Mouse (Mus musculus) monocyte, adult 5-6 weeks (primary cell): ENCODE data around the gene Nemp2. TPM values are rescaled to one million over a fixed set of nuclear protein-coding genes. Genes with fewer than 3 reads are reported as not detected.
A peak's percentile ranks its signal among the peaks of the same experiment; 100 is the strongest.
"Not testable (repeated sequence)": the region's sequence is repeated elsewhere in the genome, so short reads cannot be mapped to it uniquely, and the experiment has no call there.

Experiments used
- ATAC-seq: fragments of 153-309, 156-312 bp; replicated peaks from 2 replicates; pipeline ENCODE4 v1.8.0; 2017; ENCODE audit warnings: mild to moderate bottlenecking; ENCODE audit not compliant: low TSS enrichment, insufficient number of reproducible peaks, severe bottlenecking, poor library complexity, low FRiP score
- total RNA-seq: library from RNA; stranded (forward); fragments of 200-1000, 200-491, 200-594 nt; gene quantifications from 3 replicates; pipeline ENCODE4 v1.2.3, GENCODE M21; 2017

Nemp2 gene
- total RNA-seq, 1 experiment from 2014 or later: 17.8 TPM

DNA sequence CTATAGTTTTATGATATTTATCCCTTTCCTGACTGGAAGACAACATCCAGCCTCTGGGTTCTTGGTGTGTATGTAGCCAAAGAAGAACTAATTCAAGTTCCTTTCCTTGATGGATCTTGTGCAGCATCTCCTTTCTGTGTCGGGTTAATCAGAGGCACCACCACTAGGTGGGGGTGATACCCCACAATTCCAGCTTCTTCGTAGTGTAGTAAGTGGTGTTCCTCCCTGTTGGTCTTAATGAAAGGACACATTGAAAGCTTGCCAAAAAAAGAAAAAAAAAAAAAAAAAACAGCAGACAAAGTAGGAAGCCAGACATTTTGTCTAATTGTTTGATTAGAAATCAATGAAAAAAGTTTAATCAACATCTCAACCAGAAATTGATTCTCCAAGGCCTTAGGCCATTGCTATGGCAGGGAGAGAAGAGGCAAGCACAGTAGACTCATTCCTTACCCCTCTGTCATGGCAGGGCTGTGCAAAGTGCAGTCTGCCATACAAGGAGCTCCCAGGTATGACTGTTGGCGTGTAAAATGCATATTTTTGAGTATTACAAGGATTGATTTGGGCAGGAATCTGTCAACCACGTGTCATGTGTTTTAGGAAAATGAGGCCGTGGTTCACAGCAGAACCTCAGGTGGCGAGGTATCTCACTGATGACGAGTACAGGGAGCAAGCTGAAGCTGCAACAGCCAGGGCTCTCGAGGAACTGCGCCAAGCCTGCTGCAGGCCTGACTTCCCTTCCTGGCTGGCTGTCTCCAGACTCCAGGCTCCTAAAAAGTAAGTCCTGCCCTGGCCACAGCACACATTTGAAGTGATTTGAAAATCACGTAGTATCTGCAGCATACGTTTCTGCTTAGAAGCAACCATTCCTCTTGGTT is 17.9 kb downstream of the Nemp2 start:
- ATAC-seq: peak; percentile 58

DNA sequence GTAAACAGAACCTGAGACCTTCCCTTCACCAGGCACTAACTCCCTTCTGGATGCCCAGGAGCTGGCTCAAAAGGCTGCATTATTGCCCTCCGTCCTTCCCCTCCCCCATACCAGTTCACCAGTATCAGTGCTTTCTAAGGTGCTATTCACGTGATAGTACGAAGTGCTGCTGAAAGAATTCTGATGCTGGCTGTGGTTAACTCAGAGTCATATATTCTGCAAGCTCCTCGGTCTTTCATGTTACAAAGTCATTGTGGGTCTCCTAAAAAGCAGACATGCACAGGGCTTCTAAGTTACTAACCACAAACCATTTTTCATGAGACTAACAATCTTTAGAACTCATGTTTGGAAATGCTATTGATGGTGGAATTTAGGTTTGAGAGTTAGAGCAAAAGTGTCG is 19.6 kb downstream of the Nemp2 start:
- ATAC-seq: no peak

DNA sequence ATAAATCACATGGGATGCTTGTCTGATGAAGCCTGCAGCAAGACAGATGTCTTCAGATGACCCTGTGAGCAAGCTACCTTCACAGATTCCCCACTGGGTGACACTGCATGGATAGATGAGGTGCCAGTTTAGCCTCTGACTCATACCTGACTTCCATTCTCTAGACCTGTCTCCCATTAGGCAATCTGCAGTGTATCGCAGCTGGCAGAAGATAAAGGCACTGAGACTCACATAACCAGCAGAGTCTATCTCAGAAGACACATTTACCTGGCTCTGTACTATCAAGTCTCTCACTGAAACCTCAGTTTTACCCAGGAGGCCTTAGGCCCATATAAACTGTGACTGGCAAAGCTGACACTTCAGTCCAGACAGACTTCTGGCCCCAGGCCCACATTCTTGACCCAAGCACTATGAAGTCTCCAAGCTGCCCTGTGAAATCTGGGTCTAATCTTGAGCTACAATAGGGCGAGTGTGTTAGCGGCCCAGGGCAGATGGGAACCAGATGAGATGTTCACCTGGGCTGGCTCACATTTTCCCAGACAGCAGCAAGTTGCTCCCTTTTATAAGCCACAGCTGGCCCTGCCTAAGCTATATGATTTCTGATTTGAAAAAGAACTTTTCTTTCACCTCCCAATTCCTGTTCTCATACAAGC is 22.2 kb downstream of the Nemp2 start:
- ATAC-seq: no peak

DNA sequence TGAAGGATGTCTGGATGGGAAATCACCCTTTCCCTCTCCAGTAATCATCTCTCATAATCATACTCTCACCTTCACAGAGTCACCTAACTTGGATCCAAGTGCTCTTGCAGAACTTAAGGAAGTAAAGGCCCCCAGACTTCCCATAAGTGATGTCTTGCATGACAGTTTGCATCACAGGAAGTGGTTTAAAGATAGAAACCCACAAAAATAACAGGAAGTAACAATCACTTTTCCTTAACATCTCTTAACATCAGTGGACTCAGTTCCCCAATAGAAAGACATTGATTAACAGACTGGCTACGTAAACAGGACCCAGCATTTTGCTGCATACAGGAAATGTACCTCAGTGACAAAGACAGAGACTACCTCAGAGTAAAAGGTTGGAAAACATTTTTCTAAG is 22.9 kb downstream of the Nemp2 start:
- ATAC-seq: peak; percentile 70

DNA sequence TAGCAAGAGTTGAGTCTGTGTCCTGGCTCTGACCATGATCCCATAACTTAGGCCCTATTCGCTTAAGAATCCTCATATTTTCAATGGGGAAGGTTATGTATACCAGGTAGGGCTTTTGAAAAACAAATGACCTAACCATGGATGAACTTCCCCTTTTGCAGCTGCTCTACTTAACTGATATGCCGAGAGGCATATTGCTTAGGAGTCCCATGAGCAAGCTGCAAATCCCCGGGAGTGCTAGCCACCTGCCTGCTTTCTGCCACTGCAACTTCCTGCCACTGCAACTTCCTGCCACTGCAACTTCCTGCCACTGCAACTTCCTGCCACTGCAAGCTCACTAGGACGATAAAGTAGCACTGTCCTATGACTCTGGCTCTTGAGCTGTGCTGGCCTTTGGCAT is 24.6 kb downstream of the Nemp2 start:
- ATAC-seq: peak; percentile 44

DNA sequence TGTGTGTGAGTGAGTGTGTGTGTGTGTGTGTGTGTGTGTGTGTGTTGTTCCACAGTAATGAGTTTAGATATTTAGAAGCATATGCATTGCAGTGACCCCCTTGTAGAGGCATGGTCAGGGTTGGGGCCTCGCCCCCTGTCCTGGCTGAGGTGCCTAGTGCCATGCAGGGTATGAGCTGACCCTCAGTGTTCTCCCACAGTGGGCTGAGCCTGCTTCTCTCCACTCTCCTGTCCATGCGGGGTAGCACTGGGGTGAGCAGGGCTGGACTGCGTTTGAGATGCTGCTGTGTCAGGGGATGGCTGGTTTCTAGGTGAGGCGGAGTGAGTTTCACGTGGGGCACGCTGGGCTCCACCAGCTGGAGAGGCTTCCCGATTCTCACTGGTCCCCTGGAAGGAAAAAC is 27.7 kb downstream of the Nemp2 start:
- no peak for ATAC-seq

DNA sequence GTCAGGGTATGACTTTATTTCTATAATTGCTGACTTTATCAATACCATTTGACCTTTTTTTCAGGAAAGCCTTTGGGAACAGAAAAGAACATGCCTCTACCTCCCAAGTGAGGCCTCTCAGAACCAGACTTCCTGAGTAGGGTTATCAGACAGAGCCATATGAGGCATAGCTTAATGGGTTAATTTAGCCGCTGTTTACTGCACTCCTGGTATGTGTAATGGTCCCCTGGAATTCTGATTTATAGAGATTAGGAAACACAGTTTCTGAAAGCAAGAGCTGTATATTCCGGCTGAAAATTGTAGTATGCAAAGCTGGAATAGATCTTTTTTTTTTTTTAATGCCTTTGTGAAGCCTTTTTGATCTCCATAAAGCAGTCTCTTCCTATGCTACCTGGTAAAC is 29.8 kb downstream of the Nemp2 start:
- no peak for ATAC-seq

DNA sequence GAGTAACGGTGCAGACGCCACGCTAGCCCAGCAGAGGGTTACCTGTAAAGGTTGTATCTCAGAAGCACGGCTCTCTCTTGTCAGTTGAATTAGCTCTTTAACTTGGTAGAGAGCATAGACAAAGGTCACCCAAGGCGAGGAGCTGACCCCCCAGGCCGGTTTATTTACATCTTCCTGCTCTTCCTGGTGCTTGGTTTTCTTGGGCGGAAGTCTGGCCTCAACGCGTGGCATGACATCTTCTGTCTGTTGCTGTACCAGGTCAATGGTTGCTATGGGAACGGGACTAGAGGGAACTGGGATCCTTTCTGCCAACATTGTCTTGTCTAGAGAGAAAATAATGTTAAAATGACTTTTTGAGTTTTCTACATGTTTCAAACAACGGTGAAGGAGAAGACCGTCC is 30.3 kb downstream of the Nemp2 start:
- no peak for ATAC-seq

DNA sequence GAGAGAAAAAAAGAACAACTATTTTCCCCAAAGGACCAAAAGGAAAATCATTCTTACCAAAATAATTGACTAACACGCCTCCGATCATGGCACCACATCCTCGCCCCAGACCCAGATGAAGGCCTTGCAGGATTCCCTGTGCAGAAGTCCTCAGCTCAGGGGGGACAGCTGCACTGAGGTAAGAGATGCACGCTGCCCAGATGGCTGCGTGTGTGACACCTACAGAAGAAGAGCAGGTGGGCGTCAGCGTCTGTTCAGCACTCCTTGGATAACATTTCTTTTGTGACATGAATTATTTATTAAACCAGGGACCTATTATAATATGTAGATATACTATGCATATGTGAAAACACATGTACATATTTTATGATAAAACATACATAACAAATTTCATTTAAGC is 32.7 kb downstream of the Nemp2 start:
- ATAC-seq: no peak

DNA sequence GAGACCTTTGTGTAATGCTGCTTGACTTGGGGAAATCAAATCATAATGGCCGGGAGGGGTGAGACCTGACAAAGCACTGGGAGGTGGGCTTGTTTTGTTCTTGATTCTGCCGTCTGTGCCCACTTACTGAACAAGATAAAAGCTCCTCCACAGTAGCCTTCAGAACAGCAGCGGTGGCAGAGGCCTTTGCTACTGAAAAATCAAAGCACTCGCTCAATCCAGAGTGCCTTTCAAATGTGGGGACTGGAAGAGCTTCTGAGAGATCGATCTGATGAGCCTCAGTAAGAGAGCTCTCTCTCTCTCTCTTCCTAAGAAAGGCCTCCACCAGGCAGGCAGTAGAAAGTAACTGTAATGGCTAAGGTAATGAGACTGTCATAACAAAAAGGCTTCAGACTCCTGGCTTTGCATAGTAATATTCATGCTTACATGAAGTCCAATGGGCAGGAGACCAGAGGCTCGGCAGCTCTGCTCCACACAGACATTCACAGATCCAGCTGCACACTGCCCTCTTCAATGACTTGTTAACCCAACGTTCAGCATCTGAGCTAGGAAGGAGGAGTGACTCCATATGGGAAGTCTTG is 38.3 kb downstream of the Nemp2 start:
- ATAC-seq: no peak

DNA sequence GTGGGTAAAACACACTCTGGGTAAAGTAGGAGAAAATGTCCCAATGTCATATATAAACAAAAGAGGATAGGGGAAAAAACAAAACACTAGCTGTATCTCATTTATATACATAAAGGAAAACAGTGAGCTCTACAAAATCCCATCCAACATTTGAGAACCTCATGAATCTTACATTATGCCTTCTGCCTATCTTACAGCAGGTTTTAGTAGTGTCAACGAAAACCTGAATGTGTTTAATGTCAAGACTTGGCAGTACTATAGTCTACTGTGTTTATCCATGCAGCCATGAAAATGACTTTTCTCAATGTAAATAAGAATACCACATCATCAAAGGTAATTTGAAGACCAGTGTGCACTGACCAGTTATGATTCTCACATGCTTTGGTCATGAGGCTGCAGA is 39.4 kb downstream of the Nemp2 start:
- ATAC-seq: no peak

DNA sequence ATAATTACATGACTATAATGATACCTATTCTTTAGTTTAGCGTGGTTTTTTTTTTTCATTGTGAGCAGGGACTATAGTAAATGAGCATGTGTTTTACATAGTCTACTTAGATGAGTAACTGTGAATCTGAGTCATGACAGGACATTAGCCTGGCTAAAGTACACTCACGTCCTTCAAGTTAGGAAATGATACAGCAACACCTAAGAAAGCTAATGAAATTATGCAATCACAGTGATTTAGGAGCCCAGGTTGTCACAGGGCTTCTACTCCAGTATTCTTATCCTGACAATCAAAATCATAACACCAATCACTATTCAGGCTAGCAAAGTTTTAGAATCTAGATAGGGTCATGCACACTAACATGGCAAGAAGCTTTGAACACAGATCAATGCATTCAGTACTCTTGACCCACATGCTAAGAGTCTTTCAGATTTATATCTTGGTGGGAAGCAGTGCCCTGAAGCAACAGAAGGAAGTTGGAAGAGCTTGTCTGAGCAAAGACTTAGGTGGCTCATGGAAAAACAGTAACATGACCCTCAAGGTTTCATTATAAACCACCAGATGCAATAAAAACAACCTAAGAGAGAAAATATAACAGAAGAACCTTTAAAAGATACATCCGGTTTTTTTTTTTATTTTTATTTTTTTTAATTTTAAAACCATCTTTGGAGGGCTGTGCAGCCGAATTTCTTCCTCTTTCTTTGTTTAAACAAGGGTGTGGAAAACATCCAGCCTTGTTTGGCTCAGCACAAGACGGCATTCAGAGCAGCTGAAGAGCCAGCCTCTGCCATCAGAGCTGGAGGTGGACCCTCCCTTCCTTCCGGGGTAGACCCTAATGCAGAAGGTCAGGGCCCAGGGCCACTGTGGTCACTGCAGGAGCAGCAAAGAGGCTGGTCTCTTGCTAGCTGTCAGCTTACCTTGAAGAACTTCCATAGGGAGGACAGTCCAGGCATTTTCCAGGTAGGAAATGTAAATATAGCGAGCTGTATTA is 45.4 kb downstream of the Nemp2 start:
- ATAC-seq: no peak

DNA sequence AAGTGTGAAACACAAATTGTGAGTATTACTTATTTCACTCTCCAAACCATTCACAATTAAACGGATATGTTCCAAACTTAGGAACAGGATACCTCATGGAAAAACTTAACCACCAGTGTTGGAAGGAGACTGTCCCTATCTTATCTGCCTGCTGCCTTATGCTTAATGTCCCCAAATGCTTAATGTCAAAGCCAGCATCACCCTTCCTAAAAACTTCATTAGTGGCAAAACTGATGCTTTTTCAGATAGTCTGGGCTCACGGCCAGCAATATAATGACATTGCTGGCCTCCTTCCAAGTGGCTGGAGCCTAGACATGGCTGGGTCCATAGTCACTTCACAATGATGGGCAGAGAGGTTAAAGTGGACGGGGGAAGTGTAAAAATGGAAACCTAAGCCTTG is 46.1 kb downstream of the Nemp2 start:
- no peak for ATAC-seq

DNA sequence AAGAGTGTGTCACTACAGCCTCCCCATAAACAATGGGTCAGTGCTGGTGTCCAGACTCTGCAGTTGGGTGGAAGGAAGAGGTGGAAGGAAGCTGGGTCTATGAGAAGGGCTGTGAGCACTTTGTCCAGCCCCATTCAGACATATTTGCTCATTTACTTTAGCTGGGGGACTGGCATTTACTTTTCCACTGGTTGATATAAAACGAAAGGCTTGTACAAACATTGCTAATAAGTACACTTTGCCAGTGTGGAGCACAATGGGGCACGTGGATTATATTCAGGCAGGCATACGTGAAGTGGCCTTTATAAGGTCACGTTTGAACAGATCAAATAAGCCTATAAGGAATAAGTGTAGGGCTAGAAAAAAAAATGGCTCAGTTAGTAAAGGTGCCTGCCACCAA is 53.0 kb downstream of the Nemp2 start:
- ATAC-seq: no peak

DNA sequence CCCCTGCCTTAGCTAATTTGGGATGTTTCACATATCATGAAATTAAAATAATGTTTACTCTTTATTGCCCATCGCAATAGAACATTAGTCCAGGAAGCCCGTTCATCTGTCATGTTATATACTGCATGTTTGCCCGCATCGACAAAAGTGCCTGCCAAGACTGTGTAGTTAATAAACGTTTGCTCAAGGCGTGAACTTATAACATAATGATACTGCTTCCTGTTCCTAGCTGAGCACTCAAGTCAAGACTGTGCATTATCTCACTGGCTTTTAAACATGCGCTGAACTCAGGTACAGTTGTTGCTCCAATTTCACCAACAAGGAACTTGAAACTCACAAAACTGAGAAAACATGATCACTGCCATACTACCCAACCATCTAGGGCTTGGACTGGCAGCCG is 57.1 kb downstream of the Nemp2 start:
- ATAC-seq: no peak

DNA sequence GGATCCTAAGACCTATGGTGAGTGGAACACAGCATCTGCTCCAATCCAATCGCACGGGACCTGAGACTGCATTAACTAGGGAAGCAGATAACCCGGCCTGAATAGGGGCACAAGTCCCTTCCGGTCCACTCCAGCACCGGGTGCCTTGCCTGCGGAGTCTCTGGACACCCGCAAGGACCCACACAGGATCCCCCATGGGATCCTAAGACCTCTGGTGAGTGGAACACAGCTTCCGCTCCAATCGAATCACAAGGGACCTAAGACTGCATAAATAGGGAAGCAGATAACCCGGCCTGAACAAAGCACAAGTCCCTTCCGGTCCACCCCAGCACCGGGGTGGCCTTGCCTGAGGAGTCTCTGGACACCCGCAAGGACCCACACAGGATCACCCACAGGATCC is 64.0 kb downstream of the Nemp2 start:
- ATAC-seq: not testable (repeated sequence)
